Mouse (Mus musculus): Measurements from ENCODE around the gene Nfkbia. TPM values are rescaled to one million over a fixed set of nuclear protein-coding genes. Genes with fewer than 3 reads are reported as not detected.

Nfkbia gene
- polyA plus RNA-seq, 1 experiment from 2014 or later = 37.1 TPM

DNA sequence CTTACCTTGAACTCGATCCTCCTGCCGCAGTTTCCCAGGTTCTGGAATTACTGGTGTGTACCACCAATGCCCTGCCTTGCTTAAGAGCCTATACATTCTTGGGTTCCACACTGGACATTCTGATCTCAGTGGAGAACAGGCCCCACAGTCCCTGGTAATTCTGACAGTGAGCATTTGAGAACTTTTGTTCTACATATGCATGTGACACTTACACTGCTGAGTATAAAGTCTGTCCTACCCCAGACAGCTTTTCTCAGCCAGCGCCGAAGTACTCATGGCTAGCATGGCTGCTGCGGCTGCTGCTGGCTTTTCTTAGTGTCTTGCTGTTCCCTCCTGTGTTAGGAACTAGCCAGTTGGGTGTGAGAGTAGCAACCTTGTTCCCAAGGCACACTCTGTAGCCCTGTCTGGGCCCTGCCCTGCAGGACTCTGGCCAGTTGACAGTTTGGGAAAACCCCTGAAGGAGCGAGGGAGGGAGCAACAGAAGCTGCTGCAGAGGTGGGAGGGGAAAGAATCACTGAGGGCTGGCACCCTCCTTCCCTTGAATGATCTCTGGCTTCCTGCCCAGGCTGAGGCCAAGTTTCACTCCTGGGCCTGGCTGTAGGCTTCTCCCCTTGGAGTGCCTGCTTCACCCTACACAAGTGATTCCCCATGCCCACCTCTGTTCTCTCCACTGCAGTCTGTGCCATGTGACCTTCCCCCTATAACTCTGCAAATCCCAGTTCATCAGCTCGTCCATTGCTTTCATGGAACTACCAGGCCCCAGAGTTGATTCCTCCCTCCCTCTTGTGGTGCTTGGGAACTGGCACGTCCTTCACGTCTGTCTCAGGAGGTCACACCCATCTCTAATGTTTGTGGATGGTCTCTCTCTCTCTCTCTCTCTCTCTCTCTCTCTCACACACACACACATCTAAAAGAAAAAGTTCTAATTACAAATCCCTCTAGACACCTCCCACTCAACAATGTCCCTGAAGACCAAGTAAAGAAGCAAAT is 49.3 kb downstream of the Nfkbia start:
- WGBS = 72% methylated on average over 9 of the region's 9 CpGs
- Histone ChIP-seq H3K36me3 (no peaks in the 10 kb centered on the region), H3K4me1 (replicated peaks) (peaks cover 56% of the 10 kb centered on the region), H3K4me3 (no peak overlapping the region), H3K27ac (0 out of 2 replicates have a peak overlapping the region, but pooled peaks have one; percentile 1), H3K27me3 (ENCODE audit: insufficient read depth, poor library complexity, severe bottlenecking) (no peaks in the 10 kb centered on the region), H3K9me3 (no peaks in the 10 kb centered on the region)
- no peak for DNase-seq (ENCODE audit: low spot score)

- no peak overlapping the region for H3K27ac ChIP-seq
- no peaks in the 10 kb centered on the region for H3K27me3 ChIP-seq (ENCODE audit: insufficient read depth, poor library complexity, severe bottlenecking)
- H3K4me1 ChIP-seq (replicated peaks) = peaks cover 56% of the 10 kb centered on the region
- no peak overlapping the region for H3K4me3 ChIP-seq
- H3K9me3 ChIP-seq = no peaks in the 10 kb centered on the region
- no peaks in the 10 kb centered on the region for H3K36me3 ChIP-seq
- WGBS = 95% methylated on average over 1 of the region's 1 CpGs
- no peak for DNase-seq (ENCODE audit: low spot score)
Measured at GRCm38 (mm10) chr12:55442245-55442644, 50.2 kb downstream of the Nfkbia start.

DNA sequence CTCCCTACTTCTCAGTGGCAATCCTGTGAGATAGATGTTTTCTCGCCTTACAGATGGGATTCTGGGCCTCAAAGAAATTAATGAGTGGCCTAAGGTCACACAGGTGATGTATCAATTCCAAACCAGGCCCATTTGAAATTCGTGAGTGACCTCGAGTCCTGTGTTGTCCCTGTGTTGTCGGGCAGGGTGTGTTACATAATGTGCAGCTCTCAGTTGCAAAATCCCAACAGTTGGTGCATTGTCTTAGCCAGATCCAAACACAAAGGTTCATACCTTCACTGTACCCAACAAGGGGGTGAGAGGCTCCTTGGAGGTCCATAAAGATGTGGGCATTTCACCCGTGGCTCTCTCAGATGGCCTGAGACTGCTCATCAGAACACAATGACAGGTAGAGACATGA is 52.0 kb downstream of the Nfkbia start:
- peaks cover 49% of the 10 kb centered on the region for H3K4me1 ChIP-seq (replicated peaks)
- H3K27ac ChIP-seq = no peak overlapping the region
- no peak overlapping the region for H3K4me3 ChIP-seq
- DNase-seq (ENCODE audit: low spot score) = no peak
- 79% methylated on average over 5 of the region's 5 CpGs for WGBS
- no peaks in the 10 kb centered on the region for H3K27me3 ChIP-seq (ENCODE audit: insufficient read depth, poor library complexity, severe bottlenecking)
- H3K36me3 ChIP-seq = no peaks in the 10 kb centered on the region
- no peaks in the 10 kb centered on the region for H3K9me3 ChIP-seq

Other genes starting within 250 kb of the Nfkbia start
- 15.7 and 16.5 TPM in 2 replicates for gene 1110008L16Rik, start 193.1 kb downstream of the Nfkbia start, polyA plus RNA-seq (2016; fragmentation: Nextera tagmentation; extraction: Ambion mirVana)
- 21.5 and 23.7 TPM in 2 replicates for gene Ppp2r3c, start 189.6 kb downstream of the Nfkbia start, polyA plus RNA-seq (2016; fragmentation: Nextera tagmentation; extraction: Ambion mirVana)
- 497 and 528 TPM in 2 replicates for gene Psma6, start 108.4 kb downstream of the Nfkbia start, polyA plus RNA-seq (2016; fragmentation: Nextera tagmentation; extraction: Ambion mirVana)
- not detected in 2 replicates for gene Aldoart2, start 72.6 kb upstream of the Nfkbia start, polyA plus RNA-seq (2016; fragmentation: Nextera tagmentation; extraction: Ambion mirVana)
- gene Insm2, start 106.8 kb upstream of the Nfkbia start, polyA plus RNA-seq (2016; fragmentation: Nextera tagmentation; extraction: Ambion mirVana) = 0.47 and 0.99 TPM in 2 replicates

Measured in hindbrain, embryonic 10.5 days (tissue).